Mouse (Mus musculus): Measurements from ENCODE around the gene Gja4.

Gja4 gene

DNA sequence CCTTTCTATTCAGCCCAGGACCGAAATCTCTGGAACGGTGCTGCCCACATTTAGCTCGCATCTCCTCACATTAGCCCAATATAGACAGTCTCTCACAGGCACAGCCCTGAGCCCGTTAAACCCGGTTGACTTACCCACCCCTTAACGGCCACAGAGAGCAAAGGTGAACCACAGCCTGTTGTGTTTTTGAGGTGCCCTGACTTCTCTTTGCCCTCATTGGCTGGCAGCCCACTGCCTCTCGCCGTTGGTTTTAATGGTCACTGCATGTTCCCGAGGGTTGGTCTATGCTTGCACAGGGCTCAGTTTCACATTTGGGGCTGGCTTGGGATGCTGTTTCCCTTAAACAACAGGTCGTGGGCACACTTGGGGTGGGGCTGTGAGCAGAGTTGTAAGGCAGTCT lies 10.5 kb upstream of the Gja4 start:
- no peak for DNase-seq (ENCODE audit: low spot score)

DNA sequence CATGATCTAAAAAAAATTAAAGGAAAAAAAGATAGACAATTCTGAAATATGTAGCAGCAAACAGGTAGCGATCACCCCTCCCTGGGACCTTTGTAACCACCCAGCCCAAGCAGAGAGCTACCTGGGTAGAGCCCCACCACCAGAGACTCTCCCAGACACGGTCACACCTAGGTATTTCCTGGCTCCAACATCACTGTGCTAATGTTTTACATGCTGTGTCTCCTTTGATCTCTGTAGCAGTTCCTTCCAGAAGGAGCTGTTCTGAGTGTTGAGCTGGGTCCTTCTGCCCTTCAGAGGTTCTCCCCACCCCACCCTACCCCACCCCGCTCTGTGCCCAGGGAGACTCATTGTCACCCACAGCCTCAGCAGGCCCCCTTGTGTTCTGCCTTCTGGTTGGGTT lies 9.8 kb upstream of the Gja4 start:
- DNase-seq (ENCODE audit: low spot score): no peak

DNA sequence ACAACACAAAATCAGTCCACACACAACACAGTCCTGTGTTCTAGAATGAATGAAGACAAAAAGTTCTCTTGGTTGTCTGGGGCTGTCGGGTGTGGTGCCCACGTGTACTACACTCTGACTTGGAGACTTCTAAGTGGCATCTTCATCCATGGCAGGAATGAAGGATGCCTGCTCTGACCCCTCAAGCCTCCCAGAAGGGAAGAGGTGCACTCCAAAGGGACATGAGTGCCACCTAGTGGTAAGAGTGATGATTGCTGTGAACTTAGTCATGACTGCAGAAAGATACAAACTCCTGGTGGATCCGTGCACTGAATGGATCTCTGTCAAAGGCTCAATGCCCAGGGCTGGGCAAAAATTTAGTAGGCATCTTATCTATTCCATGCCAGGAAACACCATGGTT lies 5.8 kb upstream of the Gja4 start:
- DNase-seq (ENCODE audit: low spot score): peak; percentile 92

DNA sequence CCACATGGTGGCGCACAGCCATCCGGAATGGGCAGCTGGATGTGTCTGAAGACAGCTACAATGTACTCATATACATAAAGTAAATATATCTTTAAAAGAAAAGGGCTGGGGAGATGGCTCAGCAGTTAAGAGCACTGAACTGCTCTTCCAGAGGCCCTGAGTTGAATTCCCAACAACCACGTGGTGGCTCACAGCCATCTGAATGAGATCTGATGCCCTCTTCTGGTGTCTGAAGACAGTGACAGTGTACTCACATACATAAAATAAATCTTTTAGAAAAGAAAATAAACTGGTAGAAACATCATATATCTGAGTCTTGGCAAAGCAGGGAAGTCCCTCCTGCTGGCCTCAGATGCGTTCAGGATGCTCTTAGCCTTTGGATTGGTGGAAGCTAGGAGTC lies 3.3 kb upstream of the Gja4 start:
- DNase-seq (ENCODE audit: low spot score): no peak

DNA sequence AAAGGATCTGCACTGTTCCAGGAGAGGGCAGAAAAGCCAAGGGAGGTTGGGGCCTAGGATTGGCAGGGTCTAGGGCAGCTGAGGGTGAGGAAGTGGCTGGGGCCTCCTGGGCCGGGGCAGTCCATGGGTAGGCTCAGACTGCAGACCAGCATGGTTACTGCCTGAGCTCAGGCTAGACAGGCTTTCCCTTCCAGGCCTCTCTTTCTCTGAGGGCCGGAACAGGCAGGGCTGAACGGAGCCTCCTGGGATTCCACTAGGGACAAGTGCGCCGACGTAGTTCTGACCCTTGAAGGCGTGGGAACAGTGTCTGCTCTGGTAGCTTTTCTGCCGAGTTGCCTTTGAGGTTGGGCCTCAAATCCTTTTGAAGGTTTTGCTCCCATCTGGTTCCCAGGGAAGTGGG lies 1.9 kb upstream of the Gja4 start:
- DNase-seq (ENCODE audit: low spot score): no peak

DNA sequence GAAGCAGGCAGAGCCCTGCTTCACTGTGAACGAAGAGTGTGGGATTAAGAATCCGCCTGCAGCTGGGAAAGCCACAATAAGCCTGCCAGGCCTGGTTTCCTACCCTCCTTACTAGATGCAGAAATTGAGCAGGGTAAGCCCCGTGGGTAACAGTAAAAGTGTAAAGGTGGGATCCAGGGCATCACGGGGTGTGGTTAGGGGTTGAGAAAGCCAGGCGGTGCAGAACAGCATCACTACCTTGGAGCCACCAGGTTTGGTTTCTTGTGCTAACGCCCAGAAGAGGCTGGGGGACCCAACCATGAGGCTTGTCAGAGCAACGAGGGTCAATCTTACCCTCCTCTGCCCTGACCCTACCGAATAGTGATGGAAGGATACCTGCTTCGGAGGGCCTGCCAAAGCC lies 746 bp upstream of the Gja4 start:
- DNase-seq (ENCODE audit: low spot score): no peak

DNA sequence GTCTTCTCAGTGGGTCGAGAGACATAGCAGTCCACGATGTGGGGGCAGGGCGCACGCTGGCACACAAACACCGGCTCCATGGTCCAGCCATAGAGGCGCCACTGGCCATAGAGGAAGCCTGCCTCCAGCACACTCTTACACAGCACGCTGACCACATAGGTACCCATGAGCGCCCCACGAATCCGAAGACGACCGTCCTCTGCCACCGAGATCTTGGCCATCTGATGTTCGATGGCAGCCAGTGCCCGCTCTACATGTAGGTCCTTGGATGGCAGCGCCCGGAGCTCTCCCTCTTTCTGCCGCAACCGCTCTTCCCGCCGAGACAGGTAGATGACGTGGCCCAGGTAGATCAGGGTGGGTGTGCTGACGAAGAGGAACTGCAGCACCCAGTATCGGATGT lies 1.5 kb downstream of the Gja4 start:
- DNase-seq (ENCODE audit: low spot score): no peak

DNA sequence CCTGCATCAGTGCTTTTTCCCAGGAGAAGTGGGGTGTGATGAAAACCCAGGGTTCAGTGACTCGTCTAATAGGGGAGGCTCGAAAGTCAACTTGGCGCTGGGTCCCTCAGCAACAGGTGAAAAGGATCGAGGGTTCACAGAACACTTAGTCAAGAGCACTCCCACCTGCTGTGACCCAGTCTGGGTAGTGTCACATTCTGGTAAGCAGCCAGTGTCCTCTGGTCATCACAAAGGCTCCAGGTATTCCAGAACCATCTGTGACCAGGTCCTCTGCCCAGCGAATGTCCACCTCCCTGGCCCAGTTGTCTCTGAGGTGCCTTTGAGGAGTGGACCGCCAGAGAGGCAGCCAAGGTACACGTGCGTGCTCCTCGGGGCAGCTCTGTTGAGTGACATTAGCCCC lies 2.3 kb downstream of the Gja4 start:
- no peak for DNase-seq (ENCODE audit: low spot score)

DNA sequence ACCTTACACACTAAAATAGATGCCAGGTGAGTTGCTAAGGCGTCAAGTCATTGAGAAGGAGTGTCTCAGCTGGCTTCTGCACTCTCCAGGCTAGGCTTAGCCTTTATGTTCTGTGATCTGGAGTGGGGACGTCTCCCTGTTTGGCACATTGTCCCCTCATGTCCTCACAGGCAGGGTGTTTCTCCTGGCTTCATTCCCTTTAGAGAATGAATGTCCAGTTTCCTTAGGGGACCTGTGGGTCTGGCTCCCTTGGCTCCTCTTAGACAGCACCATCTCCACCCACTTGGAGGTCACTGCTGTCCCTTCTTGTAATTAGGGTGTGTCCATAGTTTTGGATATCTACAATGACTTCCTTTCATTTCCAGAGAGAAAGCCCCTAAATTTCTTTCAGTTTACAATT lies 6.9 kb downstream of the Gja4 start:
- no peak for DNase-seq (ENCODE audit: low spot score)

DNA sequence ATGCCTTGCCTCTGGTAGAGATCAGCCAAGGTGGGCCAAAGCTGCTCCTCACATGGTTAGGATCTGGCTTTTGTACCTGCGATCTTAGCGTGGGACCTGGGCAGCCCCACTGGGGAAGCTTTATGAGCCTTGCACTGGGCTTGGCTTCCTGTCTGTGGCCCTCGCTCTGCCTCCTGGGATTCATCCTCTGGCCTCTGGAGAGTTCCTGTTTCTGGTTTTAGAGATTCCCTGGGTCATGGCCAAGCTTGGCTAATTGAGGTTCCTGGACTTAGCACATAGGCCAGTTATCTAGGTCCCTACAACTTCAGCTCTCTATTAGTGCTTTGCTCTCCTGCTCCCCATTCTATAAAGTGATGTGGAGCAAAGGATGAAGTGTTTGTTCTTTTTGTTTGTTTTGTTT lies 10.0 kb downstream of the Gja4 start:
- no peak for DNase-seq (ENCODE audit: low spot score)

DNA sequence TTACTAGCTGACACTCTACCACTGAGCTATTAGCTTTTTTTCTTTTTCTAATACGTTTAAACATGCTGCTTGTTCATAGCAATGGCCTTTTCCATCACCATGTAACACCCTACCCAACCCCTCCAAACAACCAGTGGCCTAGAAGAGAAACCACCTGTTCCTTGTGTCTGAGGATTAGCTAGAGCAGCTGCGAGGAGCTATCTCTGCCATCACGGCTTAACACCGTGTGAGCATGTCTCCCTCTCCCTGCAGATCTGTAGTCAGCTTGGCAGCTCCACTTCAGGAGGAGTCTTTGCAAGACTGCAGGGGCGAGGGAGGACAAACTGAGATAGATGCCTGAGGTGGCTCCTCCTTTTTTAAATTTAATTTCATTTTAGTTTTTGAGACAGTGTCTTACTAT lies 13.3 kb downstream of the Gja4 start:
- DNase-seq (ENCODE audit: low spot score): no peak

DNA sequence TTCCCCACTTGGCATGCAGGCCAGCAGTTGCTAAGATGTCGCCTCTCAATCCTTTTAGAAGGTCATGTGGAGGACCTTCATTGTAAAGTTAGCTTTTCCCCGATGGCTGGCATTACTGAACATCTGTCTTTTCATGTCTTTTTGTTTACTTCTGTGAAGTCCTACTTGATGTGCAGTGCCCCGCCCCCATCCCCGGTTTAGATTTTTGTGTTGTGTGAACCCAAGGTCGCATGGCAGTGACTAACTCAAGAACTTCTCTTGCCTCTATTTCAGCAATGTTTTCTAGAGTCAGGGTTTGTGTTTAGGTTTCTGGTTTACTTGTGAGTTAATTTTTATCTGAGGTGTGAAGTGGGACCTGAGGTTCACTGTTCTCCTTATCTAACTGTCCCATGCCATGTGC lies 21.2 kb downstream of the Gja4 start:
- no peak for DNase-seq (ENCODE audit: low spot score)

DNA sequence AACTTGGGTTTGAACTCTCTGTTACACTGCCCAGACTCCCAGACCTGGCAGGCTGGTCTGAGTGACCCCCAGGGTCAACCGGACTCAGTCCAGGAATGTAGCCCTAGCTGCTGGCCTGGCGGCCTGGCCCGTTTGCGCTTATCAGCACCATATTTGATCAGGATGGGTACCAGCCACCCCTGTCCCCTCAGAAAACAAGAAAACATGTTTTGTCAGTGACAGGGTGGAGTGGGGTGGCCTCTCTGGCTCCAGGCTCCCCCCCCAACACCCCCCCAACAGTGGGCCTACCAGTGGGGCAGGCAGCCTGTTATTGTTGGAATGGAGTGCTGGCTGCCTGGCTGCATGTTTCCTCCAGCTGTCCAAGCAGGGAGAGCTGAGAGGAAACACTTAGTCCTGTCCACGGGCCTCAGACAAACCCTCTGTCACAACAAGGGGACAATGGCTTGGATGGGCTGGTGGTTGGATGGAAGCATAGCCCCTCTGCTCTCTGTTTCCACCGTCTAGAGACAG lies 24.7 kb downstream of the Gja4 start:
- no peak for DNase-seq (ENCODE audit: low spot score)

DNA sequence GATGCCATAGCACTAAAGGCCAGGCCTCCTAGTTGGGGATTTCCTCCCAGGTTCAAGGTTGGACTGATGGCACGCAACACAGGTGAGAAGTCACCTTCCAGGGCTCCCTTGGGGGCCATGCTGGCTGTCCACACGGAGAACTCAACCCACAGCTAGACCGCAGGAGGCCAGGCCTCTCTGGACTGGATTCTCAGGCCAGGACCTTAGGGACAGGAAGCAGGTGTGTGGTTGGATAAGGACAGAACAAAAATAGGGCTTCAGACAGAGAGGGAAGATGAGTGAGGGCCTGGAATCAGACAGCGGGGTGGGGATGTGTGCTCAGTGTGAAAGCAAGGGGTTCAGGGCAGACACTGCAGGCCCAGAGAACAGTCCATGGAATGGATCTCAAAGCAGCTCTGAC lies 26.9 kb downstream of the Gja4 start:
- DNase-seq (ENCODE audit: low spot score): no peak

DNA sequence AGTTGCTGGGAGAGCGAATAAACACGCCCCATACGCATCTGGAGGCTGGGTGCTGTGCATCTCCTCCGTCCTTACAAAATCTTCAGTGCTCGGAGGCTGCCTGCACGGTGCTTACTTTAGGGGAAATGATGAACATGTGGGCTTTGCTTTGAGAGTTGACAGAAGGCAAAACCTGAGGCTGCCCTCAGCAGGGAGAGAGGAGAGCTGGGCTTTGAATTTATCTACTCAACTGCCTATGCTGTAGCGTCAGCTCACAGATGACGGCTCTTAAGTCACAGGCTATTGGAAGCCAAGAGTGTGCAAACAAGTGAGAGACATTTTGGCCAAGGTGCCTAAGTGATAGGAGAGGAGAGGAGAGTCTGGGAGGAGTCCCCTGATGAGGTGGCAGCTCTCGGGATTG lies 34.6 kb downstream of the Gja4 start:
- no peak for DNase-seq (ENCODE audit: low spot score)

DNA sequence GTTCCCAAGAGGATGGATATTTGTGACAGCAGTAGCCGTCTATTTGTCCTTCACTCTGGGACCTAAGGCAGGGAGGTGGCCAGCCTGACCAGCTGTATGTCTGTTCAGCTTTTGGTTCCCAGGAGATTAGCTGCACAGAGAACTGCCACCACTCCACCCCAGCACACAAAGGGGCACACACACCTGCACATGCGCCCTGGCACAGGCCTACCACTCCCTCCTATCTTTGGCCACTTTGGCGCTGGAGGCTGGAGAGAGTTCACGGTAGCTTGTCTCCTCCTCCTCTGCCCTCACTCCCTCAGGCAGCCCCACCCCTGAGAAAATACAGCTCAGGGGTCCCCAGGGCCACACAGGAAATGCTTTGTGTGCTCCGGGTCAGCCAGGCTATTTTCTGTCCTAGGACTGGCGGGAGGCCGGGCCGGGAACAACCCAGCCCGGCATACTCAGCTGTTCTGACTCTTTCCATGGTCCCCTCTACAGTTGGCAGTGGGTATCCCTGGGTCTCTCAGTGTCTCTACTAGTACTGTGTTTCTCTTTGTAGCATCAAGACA lies 35.3 kb downstream of the Gja4 start:
- DNase-seq (ENCODE audit: low spot score): peak; percentile 24

DNA sequence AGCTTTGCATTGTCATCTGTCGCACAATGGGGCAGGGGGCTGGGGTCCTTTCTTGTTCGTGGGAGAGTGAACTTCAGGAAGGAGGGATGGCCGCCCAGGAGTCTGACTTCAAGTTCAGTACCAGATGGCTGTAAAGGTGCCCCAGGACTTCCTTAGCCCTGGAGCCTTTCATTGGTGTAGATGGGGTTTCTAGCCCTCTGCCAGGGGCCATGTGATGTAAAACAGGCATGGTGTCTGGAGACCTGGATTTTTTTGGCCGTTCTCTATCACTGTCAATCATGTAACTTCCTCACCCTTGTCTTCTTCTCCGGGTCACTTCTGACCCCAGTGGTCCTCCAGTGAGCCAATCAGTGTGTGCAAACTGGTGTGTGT lies 49.7 kb downstream of the Gja4 start:
- DNase-seq (ENCODE audit: low spot score): no peak

DNA sequence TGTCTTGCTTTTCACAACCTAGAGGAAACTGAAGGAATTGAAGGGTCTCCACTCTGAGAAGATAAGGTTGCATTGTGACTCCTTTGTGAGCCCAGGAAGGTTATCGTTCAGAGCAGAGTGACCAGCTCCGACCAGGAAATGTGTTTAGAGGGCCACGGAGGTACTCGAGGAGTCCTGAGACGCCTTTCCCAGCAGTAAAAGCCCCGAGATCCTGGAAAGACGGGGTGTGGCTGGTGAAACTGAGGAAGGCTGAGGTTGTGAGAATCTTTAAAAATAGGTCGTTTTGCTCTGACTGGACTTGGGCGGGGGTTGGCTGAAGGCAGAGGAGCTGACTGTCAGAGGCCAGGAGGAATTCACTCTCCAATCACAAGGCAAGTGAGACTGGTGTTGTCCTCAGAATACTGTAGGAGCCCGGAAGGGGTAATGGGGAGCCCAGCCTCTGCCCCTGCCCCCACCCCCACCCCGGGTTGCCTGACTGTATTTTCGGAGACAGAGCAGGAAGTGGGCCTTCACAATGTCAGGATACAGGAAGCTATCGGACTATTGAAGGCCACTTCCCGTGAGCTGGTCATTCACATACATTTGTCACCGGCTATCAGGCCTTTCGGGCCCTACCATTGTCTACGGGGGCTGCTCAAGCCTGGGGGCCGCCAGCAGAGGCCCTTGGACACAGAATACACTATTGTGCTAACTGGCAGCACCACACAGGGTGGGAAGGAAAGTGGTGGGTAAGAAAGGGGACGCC lies 50.2 kb downstream of the Gja4 start:
- DNase-seq (ENCODE audit: low spot score): no peak

DNA sequence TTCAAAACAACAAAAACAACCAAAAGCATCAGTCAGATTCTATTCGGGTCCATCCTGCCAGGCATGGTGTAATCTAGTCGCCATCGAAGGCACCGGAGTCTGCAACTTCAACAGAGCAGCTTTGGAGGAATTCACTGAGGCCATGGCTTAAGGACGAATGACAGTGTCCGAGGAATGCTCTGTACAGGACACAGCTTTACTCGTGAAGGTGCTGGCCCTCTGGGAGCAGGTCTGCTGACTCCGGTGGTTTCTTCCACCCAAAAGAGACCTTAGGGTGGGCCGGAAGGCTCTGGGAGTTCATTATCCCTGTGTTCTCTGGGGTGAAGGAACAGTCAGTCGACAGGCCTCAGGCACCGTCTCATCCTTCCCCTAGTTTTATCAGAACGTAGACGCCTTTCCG lies 52.2 kb downstream of the Gja4 start:
- DNase-seq (ENCODE audit: low spot score): no peak
